Mouse (Mus musculus) c-Kit-negative CD71-positive TER-119-positive erythroid progenitor cells, embryonic 14.5 days (primary cell): ENCODE data around the gene AL731706.1.
"Not testable (repeated sequence)": the region's sequence is repeated elsewhere in the genome, so short reads cannot be mapped to it uniquely, and the experiment has no call there.

ENCODE experiments used
- DNase-seq: peaks from one replicate; pipeline ENCODE4 v3.0.0-alpha.2; 2013; ENCODE audit warnings: low read depth, low spot score

Gene AL731706.1

GRCm38 (mm10) chr2:136891068-136891950, at the start of gene AL731706.1, which contains the start of the genes Slx4ip and Mkks:
Gene AL731706.1, minus strand, starts transcription at chr2:136891389.
Gene Slx4ip, plus strand, starts transcription at chr2:136891218.
Gene Mkks, minus strand, starts transcription at chr2:136891389.
- DNase-seq = peak; percentile 99

- DNase-seq = no peak
These were observed 47.1 kb upstream of the AL731706.1 start for GRCm38 (mm10) chr2:136938249-136938648.

GRCm38 (mm10) chr2:136936391-136937288, 45.5 kb upstream of the AL731706.1 start:
- DNase-seq = no peak

- DNase-seq = peak; percentile 79
These were observed 29.8 kb upstream of the AL731706.1 start for GRCm38 (mm10) chr2:136921003-136921408.

GRCm38 (mm10) chr2:136920257-136920993, 29.2 kb upstream of the AL731706.1 start:
- peak; percentile 33 for DNase-seq

GRCm38 (mm10) chr2:136919433-136919832, 28.2 kb upstream of the AL731706.1 start:
- DNase-seq = no peak

GRCm38 (mm10) chr2:136914334-136914902, 23.2 kb upstream of the AL731706.1 start:
- no peak for DNase-seq

- no peak for DNase-seq
These were observed 21.8 kb upstream of the AL731706.1 start for GRCm38 (mm10) chr2:136913021-136913420.

GRCm38 (mm10) chr2:136911958-136912411, 20.8 kb upstream of the AL731706.1 start:
- no peak for DNase-seq

GRCm38 (mm10) chr2:136909298-136909697, 18.1 kb upstream of the AL731706.1 start:
- no peak for DNase-seq

GRCm38 (mm10) chr2:136908596-136908995, 17.4 kb upstream of the AL731706.1 start:
- DNase-seq = no peak

- DNase-seq = no peak
These were observed 4.9 kb upstream of the AL731706.1 start for GRCm38 (mm10) chr2:136896131-136896530.

GRCm38 (mm10) chr2:136894494-136894893, 3.3 kb upstream of the AL731706.1 start:
- no peak for DNase-seq

GRCm38 (mm10) chr2:136891951-136892371, 772 bp upstream of the AL731706.1 start:
- DNase-seq = peak; percentile 92

GRCm38 (mm10) chr2:136890716-136891067, 497 bp downstream of the AL731706.1 start:
- DNase-seq = not testable (repeated sequence)

- DNase-seq = no peak
These were observed 4.3 kb downstream of the AL731706.1 start for GRCm38 (mm10) chr2:136886846-136887245.

- DNase-seq = no peak
These were observed 5.6 kb downstream of the AL731706.1 start, which contains the start of gene AL731706.2 for GRCm38 (mm10) chr2:136885579-136885978. Gene AL731706.2, minus strand, starts transcription at chr2:136885679.

GRCm38 (mm10) chr2:136854543-136855388, 36.4 kb downstream of the AL731706.1 start:
- no peak for DNase-seq

GRCm38 (mm10) chr2:136850366-136850765, 40.8 kb downstream of the AL731706.1 start:
- no peak for DNase-seq

GRCm38 (mm10) chr2:136837994-136838393, 53.2 kb downstream of the AL731706.1 start:
- no peak for DNase-seq
